Mouse (Mus musculus): ENCODE measurements around the gene Kyat1. TPM values are rescaled to one million over a fixed set of nuclear protein-coding genes. Genes with fewer than 3 reads are reported as not detected.
A peak's percentile ranks its signal among the peaks of the same experiment; 100 is the strongest.

Gene Kyat1
- polyA plus RNA-seq, 1 experiment from 2014 or later, result 13.1 TPM

GRCm38 (mm10) chr2:30240267-30240666, 34.6 kb upstream of the Kyat1 start, which contains the start of gene Gm28035:
TSS of gene Gm28035 (plus strand) at chr2:30240567.
- ATAC-seq (ENCODE audit: low read depth), result no peak
- H3K9me3 ChIP-seq, result no peaks in the 10 kb centered on the region
- H3K4me3 ChIP-seq, result peak within 1 kb of the TSS; percentile 92; the same call in 1 of the 2 replicates
- H3K36me3 ChIP-seq, result peaks cover 48% of the 10 kb centered on the region
- no peak within 1 kb of the TSS; the same call in 1 of the 2 replicates for H3K27ac ChIP-seq (replicated peaks)
- peak within 1 kb of the TSS; percentile 81 for H3K4me2 ChIP-seq
- peaks cover 61% of the 10 kb centered on the region for H3K4me1 ChIP-seq (replicated peaks)
- no peaks in the 10 kb centered on the region for H3K27me3 ChIP-seq
- 87% methylated on average over 2 of the region's 2 CpGs for WGBS
- peak within 1 kb of the TSS; percentile 94 for H3K9ac ChIP-seq

- no peaks in the 10 kb centered on the region for H3K27me3 ChIP-seq
- no peaks in the 10 kb centered on the region for H3K9me3 ChIP-seq
- ATAC-seq (ENCODE audit: low read depth), result no peak
- H3K4me3 ChIP-seq, result peak overlapping the region; percentile 92; the same call in 1 of the 2 replicates
- H3K4me1 ChIP-seq (replicated peaks), result peaks cover 58% of the 10 kb centered on the region
- H3K4me2 ChIP-seq, result peak overlapping the region; percentile 81
- 84% methylated on average over 4 of the region's 4 CpGs for WGBS
- peak overlapping the region; percentile 94; the same call in 1 of the 2 replicates for H3K9ac ChIP-seq
- no peak overlapping the region; the same call in 1 of the 2 replicates for H3K27ac ChIP-seq (replicated peaks)
- H3K36me3 ChIP-seq, result peaks cover 45% of the 10 kb centered on the region
These were observed 34.1 kb upstream of the Kyat1 start for GRCm38 (mm10) chr2:30239777-30240176.

DNA sequence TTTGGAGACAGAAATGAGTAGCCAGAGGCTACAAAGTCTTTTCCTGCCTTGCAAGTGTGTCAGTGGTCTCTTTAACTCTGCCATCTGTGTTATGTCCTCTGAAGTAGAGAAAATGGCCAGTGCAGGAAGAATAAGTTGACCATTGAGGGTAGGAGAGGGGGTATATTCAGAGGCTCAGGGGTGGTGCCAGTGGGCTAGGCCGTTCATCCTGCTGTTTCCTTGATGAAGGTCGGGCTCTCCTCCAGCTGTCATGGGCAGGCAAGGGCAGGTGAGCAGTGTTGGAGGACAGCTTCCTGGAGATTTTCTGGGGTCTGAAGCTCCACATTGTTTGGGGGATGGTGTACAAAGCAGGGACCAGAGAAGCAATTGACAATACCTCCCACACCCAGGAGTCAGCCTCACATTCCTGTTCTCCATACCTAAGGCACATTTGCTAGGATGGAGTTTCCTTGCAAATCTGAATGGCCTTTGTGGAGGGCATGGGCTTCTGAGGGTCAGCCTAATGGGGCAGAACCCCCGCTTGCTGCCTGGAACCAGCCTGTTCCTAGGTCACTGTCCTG, 33.3 kb upstream of the Kyat1 start:
- 74% methylated on average over 3 of the region's 3 CpGs for WGBS
- H3K4me2 ChIP-seq, result peak overlapping the region; percentile 81
- ATAC-seq (ENCODE audit: low read depth), result no peak
- peaks cover 58% of the 10 kb centered on the region for H3K4me1 ChIP-seq (replicated peaks)
- peaks cover 37% of the 10 kb centered on the region for H3K36me3 ChIP-seq
- H3K9ac ChIP-seq, result peak overlapping the region; percentile 94
- H3K4me3 ChIP-seq, result peak overlapping the region; percentile 92
- H3K27me3 ChIP-seq, result no peaks in the 10 kb centered on the region
- no peaks in the 10 kb centered on the region for H3K9me3 ChIP-seq
- no peak overlapping the region for H3K27ac ChIP-seq (replicated peaks)

DNA sequence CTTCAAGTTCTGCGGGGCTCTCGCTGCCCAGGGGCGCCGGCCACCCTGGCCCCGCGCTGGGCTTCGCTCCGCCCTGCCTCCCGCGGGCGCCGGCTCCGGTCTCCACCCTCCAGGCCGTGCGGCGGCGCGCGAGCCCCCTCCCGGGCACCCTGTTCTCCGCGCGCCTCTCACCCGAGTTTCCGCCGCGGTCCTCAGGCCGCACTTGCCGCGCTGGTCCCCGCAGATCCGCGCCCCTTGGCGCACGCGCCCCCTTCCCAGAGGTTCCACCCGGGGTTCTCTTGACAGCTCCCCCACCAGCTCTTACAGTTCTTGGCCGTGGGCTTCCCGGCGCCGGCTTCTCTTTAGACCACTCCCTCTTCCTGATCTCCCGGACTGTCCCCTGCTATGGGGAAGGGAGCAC, 32.2 kb upstream of the Kyat1 start:
- H3K4me3 ChIP-seq, result peak overlapping the region; percentile 92
- peak; percentile 92 for ATAC-seq (ENCODE audit: low read depth)
- peaks cover 54% of the 10 kb centered on the region for H3K4me1 ChIP-seq (replicated peaks)
- peak overlapping the region; percentile 81 for H3K4me2 ChIP-seq
- peaks cover 26% of the 10 kb centered on the region for H3K36me3 ChIP-seq
- H3K9me3 ChIP-seq, result no peaks in the 10 kb centered on the region
- WGBS, result under 1% methylated on average over 41 of the region's 42 CpGs
- peak overlapping the region; percentile 94 for H3K9ac ChIP-seq
- no peaks in the 10 kb centered on the region for H3K27me3 ChIP-seq
- H3K27ac ChIP-seq (replicated peaks), result peak overlapping the region; percentile 95

DNA sequence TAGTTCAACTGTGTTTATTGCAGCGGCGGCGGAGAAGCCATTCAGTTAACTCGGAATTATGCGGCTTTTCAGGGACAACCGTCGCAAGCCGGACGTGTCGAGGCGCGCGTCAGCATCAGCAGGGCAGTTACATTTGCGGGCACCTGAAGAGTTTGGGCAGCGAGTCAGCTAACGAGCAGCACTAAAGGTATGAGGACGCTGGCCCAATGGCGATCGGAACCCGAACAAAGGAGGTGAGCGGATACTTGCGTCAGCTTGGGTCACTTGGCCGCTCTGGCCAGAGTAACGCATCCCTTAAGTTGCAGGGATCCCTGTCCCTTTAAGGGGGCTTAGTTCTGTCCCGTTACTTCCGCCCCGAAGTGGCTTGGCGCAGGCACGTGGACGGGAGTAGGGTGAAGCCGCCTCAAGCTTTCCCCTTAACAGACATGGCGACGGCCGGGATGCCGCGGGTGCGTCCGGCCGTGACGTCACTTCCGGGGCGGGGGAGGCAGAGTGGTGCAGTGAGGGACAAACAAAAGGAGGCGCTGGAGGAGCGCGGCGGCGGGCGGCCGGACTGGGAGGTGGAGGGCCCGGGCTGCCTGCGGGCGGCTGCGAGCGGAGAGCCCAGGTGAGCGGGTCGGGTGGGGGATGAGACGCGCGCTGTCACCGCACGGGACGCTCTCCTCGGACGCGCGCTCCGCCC, 31.7 kb upstream of the Kyat1 start, which contains the start of gene Lrrc8a:
Gene Lrrc8a (plus strand): TSS at position 517 of the 682 bp plus-strand sequence.
- Histone ChIP-seq H3K9ac (peak within 1 kb of the TSS; percentile 94), H3K27me3 (no peaks in the 10 kb centered on the region), H3K36me3 (peaks cover 20% of the 10 kb centered on the region), H3K4me3 (peak within 1 kb of the TSS; percentile 92), H3K4me1 (replicated peaks) (peaks cover 48% of the 10 kb centered on the region), H3K9me3 (no peaks in the 10 kb centered on the region), H3K27ac (replicated peaks) (peak within 1 kb of the TSS; percentile 95), H3K4me2 (peak within 1 kb of the TSS; percentile 81)
- peak; percentile 99 for ATAC-seq (ENCODE audit: low read depth)
- WGBS, result under 1% methylated on average over 65 of the region's 67 CpGs

GRCm38 (mm10) chr2:30236426-30237198, 31.0 kb upstream of the Kyat1 start:
- WGBS, result 3% methylated on average over 18 of the region's 18 CpGs
- no peaks in the 10 kb centered on the region for H3K27me3 ChIP-seq
- H3K36me3 ChIP-seq, result peaks cover 14% of the 10 kb centered on the region
- no peaks in the 10 kb centered on the region for H3K9me3 ChIP-seq
- ATAC-seq (ENCODE audit: low read depth), result peak; percentile 19
- peak overlapping the region; percentile 95 for H3K27ac ChIP-seq (replicated peaks)
- peaks cover 41% of the 10 kb centered on the region for H3K4me1 ChIP-seq (replicated peaks)
- peak overlapping the region; percentile 81 for H3K4me2 ChIP-seq
- peak overlapping the region; percentile 92 for H3K4me3 ChIP-seq
- peak overlapping the region; percentile 70 for H3K9ac ChIP-seq

DNA sequence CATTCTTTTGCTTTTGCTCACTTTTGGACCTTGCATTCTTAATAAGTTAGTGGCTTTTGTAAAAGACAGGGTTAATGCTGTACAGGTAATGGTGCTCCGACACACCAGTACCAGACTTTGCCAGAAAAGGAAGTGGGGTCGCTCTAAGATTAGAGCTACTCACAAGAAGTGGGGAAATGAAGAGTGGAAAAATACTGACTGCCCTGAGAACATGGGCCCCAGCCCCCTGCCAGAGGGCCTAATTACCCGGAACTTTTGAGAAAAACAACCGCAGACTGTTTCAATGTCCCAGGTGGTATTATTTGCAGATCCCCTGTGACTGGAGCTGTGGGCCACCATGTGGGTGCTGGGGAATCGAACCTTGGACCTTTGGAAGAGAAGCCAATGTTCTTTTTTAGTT, 29.9 kb upstream of the Kyat1 start:
- peaks cover 33% of the 10 kb centered on the region for H3K4me1 ChIP-seq (replicated peaks)
- H3K4me3 ChIP-seq, result no peak overlapping the region
- peaks cover 4% of the 10 kb centered on the region; the same call in 1 of the 2 replicates for H3K9me3 ChIP-seq
- no peaks in the 10 kb centered on the region for H3K27me3 ChIP-seq
- no peak for ATAC-seq (ENCODE audit: low read depth)
- H3K4me2 ChIP-seq, result no peak overlapping the region
- no peak overlapping the region for H3K9ac ChIP-seq
- no peak overlapping the region for H3K27ac ChIP-seq (replicated peaks)
- WGBS, result 85% methylated on average over 5 of the region's 5 CpGs
- H3K36me3 ChIP-seq, result peaks cover 4% of the 10 kb centered on the region

DNA sequence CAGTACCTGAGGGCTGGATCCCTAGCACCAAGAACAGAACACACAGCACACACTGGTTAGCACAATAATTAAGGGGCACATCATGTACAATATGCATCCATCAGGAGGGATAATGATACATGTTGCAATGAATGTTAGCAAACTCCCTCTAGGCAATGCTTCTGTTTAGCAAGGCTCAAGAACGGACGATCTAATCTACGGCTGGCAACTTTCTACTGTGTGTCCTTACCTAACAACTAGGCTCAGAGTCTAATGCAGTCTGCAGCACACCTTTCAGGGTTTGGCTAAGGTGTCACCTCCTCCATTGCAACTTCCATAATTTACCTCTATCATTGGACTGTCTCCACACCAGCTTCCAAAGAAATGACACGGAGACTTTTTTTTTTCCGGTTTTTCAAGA, 10.6 kb upstream of the Kyat1 start:
- WGBS, result 94% methylated on average over 5 of the region's 5 CpGs
- Histone ChIP-seq H3K36me3 (no peaks in the 10 kb centered on the region), H3K4me1 (replicated peaks) (no peaks in the 10 kb centered on the region), H3K4me3 (no peak overlapping the region), H3K9me3 (no peaks in the 10 kb centered on the region), H3K9ac (no peak overlapping the region), H3K27me3 (no peaks in the 10 kb centered on the region), H3K27ac (replicated peaks) (no peak overlapping the region), H3K4me2 (no peak overlapping the region)
- ATAC-seq (ENCODE audit: low read depth), result no peak

DNA sequence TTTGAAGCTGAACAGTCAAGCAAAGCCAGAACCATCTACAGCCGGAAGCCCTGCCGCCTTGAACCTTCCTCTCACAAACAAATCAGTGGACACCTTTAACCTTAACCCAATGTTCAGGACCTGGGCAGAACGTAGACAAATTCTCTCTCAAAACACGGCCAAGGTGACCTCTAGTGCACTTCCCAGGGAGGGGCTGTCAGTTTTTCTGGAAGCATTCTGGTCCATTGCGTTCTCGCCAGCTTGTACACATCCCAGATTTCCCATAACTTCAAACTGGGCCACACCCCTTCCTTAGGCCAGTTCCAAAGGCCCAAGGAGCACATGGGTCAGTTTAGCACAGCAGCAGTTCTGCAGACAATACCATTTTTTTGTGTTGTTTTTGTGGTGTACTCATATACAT, 9.8 kb upstream of the Kyat1 start:
- no peaks in the 10 kb centered on the region for H3K36me3 ChIP-seq
- no peak overlapping the region for H3K4me2 ChIP-seq
- ATAC-seq (ENCODE audit: low read depth), result no peak
- H3K4me1 ChIP-seq (replicated peaks), result no peaks in the 10 kb centered on the region
- H3K9ac ChIP-seq, result no peak overlapping the region
- H3K27ac ChIP-seq (replicated peaks), result no peak overlapping the region
- no peaks in the 10 kb centered on the region for H3K9me3 ChIP-seq
- no peaks in the 10 kb centered on the region for H3K27me3 ChIP-seq
- 82% methylated on average over 6 of the region's 6 CpGs for WGBS
- H3K4me3 ChIP-seq, result no peak overlapping the region

DNA sequence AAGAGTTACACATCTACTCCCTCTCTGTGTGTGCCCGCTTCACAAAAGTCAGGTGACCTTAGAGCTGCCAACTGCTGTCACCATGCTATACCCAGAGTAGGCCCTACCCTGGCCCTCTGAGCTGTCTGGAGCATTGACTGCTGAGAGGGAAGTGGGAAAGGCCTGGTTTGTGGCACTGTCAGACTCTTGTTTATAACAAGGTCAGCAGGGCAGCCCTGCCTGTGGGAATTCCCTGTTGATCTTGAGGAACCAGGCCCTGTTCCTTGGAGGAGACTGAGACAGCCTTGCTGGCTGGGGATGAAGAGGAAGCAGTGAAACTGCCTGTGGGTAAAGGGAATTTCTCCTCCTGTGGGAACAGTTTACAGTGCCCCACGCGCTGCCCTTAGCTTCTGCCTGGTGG, 9.1 kb upstream of the Kyat1 start:
- no peak for ATAC-seq (ENCODE audit: low read depth)
- Histone ChIP-seq H3K27me3 (no peaks in the 10 kb centered on the region), H3K4me3 (no peak overlapping the region), H3K27ac (replicated peaks) (no peak overlapping the region), H3K9ac (no peak overlapping the region), H3K4me2 (no peak overlapping the region), H3K9me3 (no peaks in the 10 kb centered on the region), H3K4me1 (replicated peaks) (no peaks in the 10 kb centered on the region), H3K36me3 (no peaks in the 10 kb centered on the region)
- 86% methylated on average over 3 of the region's 3 CpGs for WGBS

DNA sequence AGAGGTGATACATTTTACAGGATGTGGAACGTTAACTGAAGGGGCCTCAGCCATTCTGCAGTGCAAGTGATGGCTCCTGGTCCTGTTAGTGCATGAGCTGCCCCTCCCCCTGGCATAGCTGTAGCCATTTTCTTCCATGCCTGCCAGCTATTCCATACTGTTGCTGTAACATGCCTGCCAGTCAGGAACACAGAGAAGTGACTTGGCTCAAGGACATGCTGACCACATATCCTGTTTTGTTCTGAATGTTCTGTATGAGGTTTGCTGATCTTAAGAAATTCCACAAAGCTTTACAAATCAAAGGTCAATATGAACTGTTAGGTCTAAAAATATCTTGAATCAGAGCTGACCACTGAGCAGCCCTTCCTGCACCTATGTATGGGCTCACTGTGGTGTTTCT, 7.3 kb upstream of the Kyat1 start:
- Histone ChIP-seq H3K4me3 (no peak overlapping the region), H3K4me1 (replicated peaks) (no peaks in the 10 kb centered on the region), H3K27me3 (no peaks in the 10 kb centered on the region), H3K9me3 (no peaks in the 10 kb centered on the region), H3K36me3 (no peaks in the 10 kb centered on the region), H3K27ac (replicated peaks) (no peak overlapping the region), H3K9ac (no peak overlapping the region), H3K4me2 (no peak overlapping the region)
- ATAC-seq (ENCODE audit: low read depth), result no peak
- 72% methylated on average over 1 of the region's 1 CpGs for WGBS

- ATAC-seq (ENCODE audit: low read depth), result no peak
- no peaks in the 10 kb centered on the region for H3K4me1 ChIP-seq (replicated peaks)
- no peak overlapping the region for H3K27ac ChIP-seq (replicated peaks)
- H3K4me3 ChIP-seq, result no peak overlapping the region
- H3K9ac ChIP-seq, result no peak overlapping the region
- H3K9me3 ChIP-seq, result no peaks in the 10 kb centered on the region
- no peaks in the 10 kb centered on the region for H3K27me3 ChIP-seq
- H3K36me3 ChIP-seq, result no peaks in the 10 kb centered on the region
- H3K4me2 ChIP-seq, result no peak overlapping the region
- 81% methylated on average over 4 of the region's 4 CpGs for WGBS
These were observed 6.5 kb upstream of the Kyat1 start for GRCm38 (mm10) chr2:30212169-30212545.
